Mouse (Mus musculus): ENCODE data around the gene Sirpa.

DNA sequence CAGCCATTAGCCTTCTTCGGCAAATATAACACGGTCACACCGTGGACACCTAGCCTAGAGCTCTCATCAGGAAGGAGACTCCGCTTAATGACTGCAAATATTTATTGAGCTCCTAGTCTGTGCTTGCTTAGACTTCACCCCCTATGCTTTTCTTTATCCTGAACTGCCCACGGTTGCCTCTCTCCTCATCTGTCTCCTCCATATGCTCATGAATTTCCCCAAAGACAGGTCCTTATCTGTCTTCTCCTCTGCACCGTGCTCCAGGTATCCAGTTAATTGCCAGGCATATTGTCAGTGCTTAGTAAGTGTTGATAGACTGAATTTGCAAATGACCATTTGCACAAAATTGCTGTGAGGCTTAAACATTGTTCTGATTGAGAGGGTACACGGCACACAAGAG, 23.5 kb upstream of the Sirpa start:
- TF ChIP-seq CTCF (IDR thresholded peaks at IDR 0.05; ENCODE audit: low read depth) (no peak), EP300 (IDR thresholded peaks at IDR 0.05; ENCODE audit: low read depth) (no peak)

Measured in liver, postnatal 0 days (tissue).